Mouse (Mus musculus) layer of hippocampus, postnatal 25 days (tissue): ENCODE measurements around the gene Set. TPM values are rescaled to one million over a fixed set of nuclear protein-coding genes. Genes with fewer than 3 reads are reported as not detected.
A peak's percentile ranks its signal among the peaks of the same experiment; 100 is the strongest.

ENCODE experiments used
- DNase-seq, 2 experiments: peaks; one replicate each; pipeline ENCODE4 v3.0.0; 2022; ENCODE audit warnings: mixed read lengths in 2 of 2, low spot score in 1 of 2; ENCODE audit errors: extremely low spot score in 1 of 2
- total RNA-seq, 2 experiments: library from RNA; stranded (reverse); gene quantifications; 2 replicates each; pipeline ENCODE4 v1.2.3; 2021

Gene Set
- total RNA-seq, 2 experiments from 2014 or later, result 187 to 188 TPM

- no peak for DNase-seq
Measured at GRCm38 (mm10) chr2:30084113-30084512, 26.9 kb downstream of the Set start.

GRCm38 (mm10) chr2:30084632-30085031, 27.5 kb downstream of the Set start:
- DNase-seq, result no peak

DNA sequence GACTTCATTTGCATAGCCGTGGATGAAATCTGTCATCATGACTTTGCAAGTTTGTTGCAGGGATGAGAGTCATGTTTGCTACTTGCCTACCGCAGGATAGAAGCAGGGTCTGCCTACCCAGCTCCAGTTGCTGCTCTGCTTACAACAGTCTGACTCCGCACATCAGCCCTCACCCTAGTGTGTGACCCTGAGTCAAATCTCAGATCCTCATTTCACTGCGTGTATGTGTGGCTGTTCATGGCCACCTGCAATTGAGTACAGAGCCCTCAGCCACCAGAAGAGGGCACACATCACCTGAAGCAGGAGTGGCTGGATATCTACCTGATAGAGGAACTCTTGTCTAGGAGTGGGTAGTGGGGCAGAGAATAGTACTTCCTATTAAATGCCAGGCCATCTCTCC, 30.1 kb downstream of the Set start:
- no peak for DNase-seq

- DNase-seq, result no peak
Measured at GRCm38 (mm10) chr2:30091521-30091920, 34.3 kb downstream of the Set start.

GRCm38 (mm10) chr2:30092280-30092918, 35.2 kb downstream of the Set start:
- DNase-seq, result no peak

DNA sequence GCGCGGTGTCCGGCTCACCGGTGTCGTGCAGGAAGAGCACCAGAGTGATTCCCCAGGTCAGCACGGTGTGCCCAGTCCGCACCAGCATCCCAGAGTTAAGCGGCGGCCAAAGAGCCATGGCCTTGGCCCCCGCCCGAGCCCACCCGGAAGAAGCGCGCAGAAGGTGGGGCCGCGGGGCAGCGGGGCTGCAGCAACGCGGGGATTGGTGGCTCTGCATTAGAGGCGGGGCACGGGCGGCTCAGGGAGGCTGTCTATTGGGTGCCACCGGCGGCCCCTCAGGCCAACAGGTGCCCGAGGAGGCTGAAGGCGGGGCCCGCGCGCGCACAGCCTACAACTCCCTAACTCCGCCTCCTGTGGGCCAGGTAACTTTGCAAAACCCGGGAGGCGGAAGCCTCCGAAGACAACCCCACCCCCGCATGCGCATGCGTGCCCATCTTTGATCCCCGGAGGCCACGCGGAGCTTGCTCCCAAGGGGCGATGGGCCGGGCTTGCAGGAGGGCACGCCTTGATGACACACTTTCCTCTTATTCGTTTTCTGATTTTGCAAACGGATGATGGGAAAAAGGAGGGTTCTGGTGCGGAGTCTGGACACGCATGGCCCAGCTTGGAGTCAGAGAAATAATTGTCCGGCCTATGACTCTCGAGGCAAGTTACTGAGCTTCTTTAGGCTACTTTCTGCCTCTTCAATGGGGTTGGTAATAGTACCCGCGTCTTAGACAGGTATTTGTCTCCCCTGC, 36.5 kb downstream of the Set start, which contains the start of gene Zdhhc12:
Gene Zdhhc12, minus strand, starts transcription at position 178 of the 737 bp plus-strand sequence.
- peak; percentile 77 to 81 for DNase-seq

- no peak for DNase-seq
Measured at GRCm38 (mm10) chr2:30094208-30094588, 37.0 kb downstream of the Set start.

- DNase-seq, result no peak
Measured at GRCm38 (mm10) chr2:30095882-30096527, 38.8 kb downstream of the Set start.

GRCm38 (mm10) chr2:30100214-30100613, 43.0 kb downstream of the Set start:
- DNase-seq, result no peak

- peak in 1 of 2 experiments; percentile 61 for DNase-seq
Measured at GRCm38 (mm10) chr2:30106364-30106763, 49.2 kb downstream of the Set start.

GRCm38 (mm10) chr2:30107646-30108045, 50.5 kb downstream of the Set start:
- no peak for DNase-seq

GRCm38 (mm10) chr2:30108260-30108659, 51.1 kb downstream of the Set start:
- DNase-seq, result no peak

DNA sequence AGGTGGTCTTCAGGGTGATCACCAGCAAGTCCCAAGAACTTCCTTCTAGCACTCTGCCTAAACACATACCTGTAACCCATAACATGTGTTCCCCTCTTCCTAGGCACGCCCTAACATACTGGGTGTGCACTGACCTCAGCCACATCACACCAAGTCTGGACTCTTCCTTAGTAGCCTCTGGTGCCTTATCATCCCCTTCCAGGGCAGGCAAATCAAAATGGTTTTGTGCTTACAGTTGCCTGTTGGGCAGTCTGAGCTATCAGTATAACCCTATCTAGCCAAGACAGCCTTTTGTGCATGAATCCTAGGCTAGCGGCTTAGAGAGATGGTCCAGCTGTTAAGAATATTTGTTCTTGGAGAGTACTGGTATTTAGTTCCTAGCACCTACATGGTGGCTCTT, 54.3 kb downstream of the Set start:
- no peak for DNase-seq

DNA sequence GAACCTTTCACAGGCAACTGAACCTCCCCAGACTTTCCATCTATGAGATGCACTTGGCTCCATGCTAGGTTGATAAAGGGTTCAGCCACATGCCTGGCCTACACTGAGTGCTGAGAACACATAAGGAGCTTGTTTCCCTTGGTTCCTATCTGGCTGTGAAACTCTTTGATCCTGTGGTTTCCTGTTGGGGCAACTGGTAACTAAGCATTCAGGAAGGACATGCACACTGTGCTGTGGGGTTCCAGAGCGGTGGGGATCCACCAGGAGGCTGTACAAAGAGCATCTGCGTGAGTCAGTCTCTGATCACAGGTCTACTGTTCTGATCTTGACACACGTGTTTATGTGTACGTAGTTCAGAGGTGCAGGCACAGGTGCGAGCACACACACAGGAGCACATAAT, 55.4 kb downstream of the Set start:
- DNase-seq, result no peak

DNA sequence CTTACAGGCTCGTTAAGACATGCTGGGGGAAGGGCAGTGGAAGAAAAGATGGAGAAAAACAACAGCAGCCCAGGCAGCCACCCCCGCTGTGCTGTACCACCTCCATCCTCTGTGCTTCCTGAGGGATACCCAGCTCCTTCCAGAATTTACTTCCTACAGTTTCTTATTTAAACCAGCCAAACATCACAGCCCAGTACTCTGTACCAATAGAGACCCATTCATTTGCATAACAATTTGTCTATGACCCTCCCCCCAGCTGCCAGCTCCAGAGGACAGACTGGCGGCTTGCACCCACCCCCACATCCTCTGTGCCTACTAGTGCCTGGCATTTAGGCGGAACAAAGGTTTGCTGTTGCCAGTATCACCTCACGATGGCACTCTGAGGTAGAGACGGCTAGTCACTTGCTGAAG, 62.5 kb downstream of the Set start:
- peak in 1 of 2 experiments; percentile 40 for DNase-seq

GRCm38 (mm10) chr2:30120269-30120668, 63.1 kb downstream of the Set start:
- no peak for DNase-seq

Other genes starting within 250 kb of the Set start
- 10 to 100 TPM; 48.0 to 56.8 TPM for gene Urm1, start 237.3 kb upstream of the Set start, total RNA-seq
- gene Cercam, start 188.2 kb upstream of the Set start, total RNA-seq, result 1 to 10 TPM; 6.7 to 9.6 TPM
- 100 to 1,000 TPM in 1 of 2 experiments, 10 to 100 TPM in 1; 78.2 to 115 TPM for gene Odf2, start 168.2 kb upstream of the Set start, total RNA-seq
- gene Gle1, start 122.0 kb upstream of the Set start, total RNA-seq, result 10 to 100 TPM; 37.9 to 39.3 TPM
- gene Sptan1, start 91.8 kb upstream of the Set start, total RNA-seq, result 100 to 1,000 TPM; 838 to 951 TPM
- 10 to 100 TPM; 32.5 to 33.0 TPM for gene Wdr34, start 8.5 kb upstream of the Set start, total RNA-seq
- 1 to 10 TPM; 1.2 to 1.9 TPM for gene Pkn3, start 20.3 kb downstream of the Set start, total RNA-seq
- 10 to 100 TPM in 1 of 2 experiments, 1 to 10 TPM in 1; 9.9 to 11.4 TPM for gene Zdhhc12, start 36.3 kb downstream of the Set start, total RNA-seq
- 100 to 1,000 TPM; 191 to 213 TPM for gene Zer1, start 67.2 kb downstream of the Set start, total RNA-seq
- gene Tbc1d13, start 76.4 kb downstream of the Set start, total RNA-seq, result 10 to 100 TPM; 59.0 to 61.6 TPM
- 10 to 100 TPM; 22.7 to 25.0 TPM for gene Endog, start 114.1 kb downstream of the Set start, total RNA-seq
- 10 to 100 TPM; 35.1 to 35.4 TPM for gene Spout1, start 121.1 kb downstream of the Set start, total RNA-seq
- 10 to 100 TPM; 17.1 to 18.4 TPM for gene Kyat1, start 148.5 kb downstream of the Set start, total RNA-seq
- gene Lrrc8a, start 180.3 kb downstream of the Set start, total RNA-seq, result 10 to 100 TPM; 57.1 to 60.7 TPM
- 1 to 10 TPM; 6.1 to 7.4 TPM for gene Gm28035, start 183.2 kb downstream of the Set start, total RNA-seq
- gene Phyhd1, start 208.8 kb downstream of the Set start, total RNA-seq, result 10 to 100 TPM; 18.6 to 24.8 TPM
- not detected for gene Gm28038, start 223.7 kb downstream of the Set start, total RNA-seq
- gene Dolk, start 229.0 kb downstream of the Set start, total RNA-seq, result 10 to 100 TPM; 24.3 to 25.7 TPM
- 10 to 100 TPM; 18.7 to 22.0 TPM for gene Nup188, start 229.0 kb downstream of the Set start, total RNA-seq